Mouse (Mus musculus): Measurements from ENCODE around the gene Igf2r. TPM values are rescaled to one million over a fixed set of nuclear protein-coding genes. Genes with fewer than 3 reads are reported as not detected.

Igf2r gene
- polyA plus RNA-seq, 1 experiment from 2014 or later: 45.0 TPM

GRCm38 (mm10) chr17:12673871-12674270 lies 95.6 kb downstream of the Igf2r start:
- no peak overlapping the region for H3K4me3 ChIP-seq
- no peaks in the 10 kb centered on the region for H3K36me3 ChIP-seq
- no peak overlapping the region for H3K4me2 ChIP-seq
- no peak overlapping the region for H3K27ac ChIP-seq
- H3K9me3 ChIP-seq: no peaks in the 10 kb centered on the region
- no peak overlapping the region for H3K9ac ChIP-seq
- peaks cover 9% of the 10 kb centered on the region; the same call in 1 of the 2 replicates for H3K4me1 ChIP-seq
- 66% methylated on average over 3 of the region's 3 CpGs for WGBS
- H3K27me3 ChIP-seq: no peaks in the 10 kb centered on the region
- no peak for ATAC-seq (ENCODE audit: insufficient number of reproducible peaks, low FRiP score, low TSS enrichment, low read depth)

- H3K4me3 ChIP-seq: no peak overlapping the region
- WGBS: 32% methylated on average over 7 of the region's 7 CpGs
- H3K27me3 ChIP-seq: no peaks in the 10 kb centered on the region
- H3K27ac ChIP-seq: no peak overlapping the region
- H3K36me3 ChIP-seq: no peaks in the 10 kb centered on the region
- H3K9ac ChIP-seq: no peak overlapping the region
- peaks cover 9% of the 10 kb centered on the region; the same call in 1 of the 2 replicates for H3K4me1 ChIP-seq
- H3K9me3 ChIP-seq: no peaks in the 10 kb centered on the region
- no peak for ATAC-seq (ENCODE audit: insufficient number of reproducible peaks, low FRiP score, low TSS enrichment, low read depth)
- no peak overlapping the region for H3K4me2 ChIP-seq
These were observed 97.1 kb downstream of the Igf2r start for GRCm38 (mm10) chr17:12672285-12672790.

- ATAC-seq (ENCODE audit: insufficient number of reproducible peaks, low FRiP score, low TSS enrichment, low read depth): no peak
- H3K9ac ChIP-seq: no peak overlapping the region
- no peak overlapping the region for H3K4me2 ChIP-seq
- no peak overlapping the region for H3K27ac ChIP-seq
- 0 out of 2 replicates have a peak, but pooled peaks cover 3% of the 10 kb centered on the region for H3K27me3 ChIP-seq
- no peak overlapping the region for H3K4me3 ChIP-seq
- no peaks in the 10 kb centered on the region for H3K9me3 ChIP-seq
- peaks cover 9% of the 10 kb centered on the region; the same call in 1 of the 2 replicates for H3K4me1 ChIP-seq
- H3K36me3 ChIP-seq: no peaks in the 10 kb centered on the region
- 81% methylated on average over 5 of the region's 5 CpGs for WGBS
These were observed 98.3 kb downstream of the Igf2r start for GRCm38 (mm10) chr17:12671029-12671605.

- H3K36me3 ChIP-seq: no peaks in the 10 kb centered on the region
- H3K27me3 ChIP-seq: 0 out of 2 replicates have a peak, but pooled peaks cover 3% of the 10 kb centered on the region
- no peak for ATAC-seq (ENCODE audit: insufficient number of reproducible peaks, low FRiP score, low TSS enrichment, low read depth)
- no peak overlapping the region for H3K4me2 ChIP-seq
- H3K9ac ChIP-seq: no peak overlapping the region
- no peak overlapping the region for H3K4me3 ChIP-seq
- H3K9me3 ChIP-seq: no peaks in the 10 kb centered on the region
- H3K27ac ChIP-seq: no peak overlapping the region
- peaks cover 5% of the 10 kb centered on the region; the same call in 1 of the 2 replicates for H3K4me1 ChIP-seq
These were observed 100.1 kb downstream of the Igf2r start for GRCm38 (mm10) chr17:12669363-12669679.

GRCm38 (mm10) chr17:12668478-12669362 lies 100.7 kb downstream of the Igf2r start:
- Histone ChIP-seq H3K36me3 (no peaks in the 10 kb centered on the region), H3K27ac (no peak overlapping the region), H3K9me3 (no peaks in the 10 kb centered on the region), H3K4me2 (no peak overlapping the region), H3K27me3 (0 out of 2 replicates have a peak, but pooled peaks cover 3% of the 10 kb centered on the region), H3K4me3 (no peak overlapping the region), H3K4me1 (peaks cover 5% of the 10 kb centered on the region; the same call in 1 of the 2 replicates), H3K9ac (no peak overlapping the region)
- ATAC-seq (ENCODE audit: insufficient number of reproducible peaks, low FRiP score, low TSS enrichment, low read depth): no peak
- 28% methylated on average over 7 of the region's 7 CpGs for WGBS

- no peak overlapping the region for H3K4me3 ChIP-seq
- ATAC-seq (ENCODE audit: insufficient number of reproducible peaks, low FRiP score, low TSS enrichment, low read depth): no peak
- H3K9ac ChIP-seq: no peak overlapping the region
- no peak overlapping the region for H3K4me2 ChIP-seq
- H3K27ac ChIP-seq: no peak overlapping the region
- no peaks in the 10 kb centered on the region for H3K9me3 ChIP-seq
- 0 out of 2 replicates have a peak, but pooled peaks cover 1% of the 10 kb centered on the region for H3K4me1 ChIP-seq
- H3K36me3 ChIP-seq: no peaks in the 10 kb centered on the region
- 0 out of 2 replicates have a peak, but pooled peaks cover 3% of the 10 kb centered on the region for H3K27me3 ChIP-seq
- WGBS: 77% methylated on average over 8 of the region's 8 CpGs
These were observed 105.3 kb downstream of the Igf2r start for GRCm38 (mm10) chr17:12664156-12664555.

- Histone ChIP-seq H3K4me1 (no peaks in the 10 kb centered on the region), H3K27me3 (no peaks in the 10 kb centered on the region), H3K4me2 (no peak overlapping the region), H3K27ac (no peak overlapping the region), H3K4me3 (no peak overlapping the region), H3K9me3 (no peaks in the 10 kb centered on the region), H3K9ac (no peak overlapping the region), H3K36me3 (no peaks in the 10 kb centered on the region)
- WGBS: 73% methylated on average over 13 of the region's 13 CpGs
- ATAC-seq (ENCODE audit: insufficient number of reproducible peaks, low FRiP score, low TSS enrichment, low read depth): no peak
These were observed 108.7 kb downstream of the Igf2r start for GRCm38 (mm10) chr17:12660572-12661260.

GRCm38 (mm10) chr17:12659233-12659632 lies 110.2 kb downstream of the Igf2r start:
- Histone ChIP-seq H3K27ac (no peak overlapping the region), H3K9me3 (no peaks in the 10 kb centered on the region), H3K36me3 (no peaks in the 10 kb centered on the region), H3K4me2 (no peak overlapping the region), H3K9ac (no peak overlapping the region), H3K4me3 (no peak overlapping the region), H3K4me1 (0 out of 2 replicates have a peak, but pooled peaks cover 3% of the 10 kb centered on the region), H3K27me3 (no peaks in the 10 kb centered on the region)
- ATAC-seq (ENCODE audit: insufficient number of reproducible peaks, low FRiP score, low TSS enrichment, low read depth): no peak
- 84% methylated on average over 10 of the region's 10 CpGs for WGBS

- Histone ChIP-seq H3K27me3 (no peaks in the 10 kb centered on the region), H3K27ac (no peak overlapping the region), H3K4me1 (0 out of 2 replicates have a peak, but pooled peaks cover 3% of the 10 kb centered on the region), H3K9me3 (no peaks in the 10 kb centered on the region), H3K4me3 (no peak overlapping the region), H3K36me3 (no peaks in the 10 kb centered on the region), H3K4me2 (no peak overlapping the region), H3K9ac (no peak overlapping the region)
- ATAC-seq (ENCODE audit: insufficient number of reproducible peaks, low FRiP score, low TSS enrichment, low read depth): no peak
- 81% methylated on average over 7 of the region's 7 CpGs for WGBS
These were observed 110.7 kb downstream of the Igf2r start for GRCm38 (mm10) chr17:12658784-12659183.

- Histone ChIP-seq H3K36me3 (no peaks in the 10 kb centered on the region), H3K27ac (0 out of 2 replicates have a peak overlapping the region, but pooled peaks have one; percentile 5), H3K4me3 (no peak overlapping the region), H3K9me3 (no peaks in the 10 kb centered on the region), H3K4me1 (0 out of 2 replicates have a peak, but pooled peaks cover 3% of the 10 kb centered on the region), H3K9ac (no peak overlapping the region), H3K27me3 (no peaks in the 10 kb centered on the region), H3K4me2 (no peak overlapping the region)
- 58% methylated on average over 7 of the region's 7 CpGs for WGBS
- ATAC-seq (ENCODE audit: insufficient number of reproducible peaks, low FRiP score, low TSS enrichment, low read depth): no peak
These were observed 113.6 kb downstream of the Igf2r start for GRCm38 (mm10) chr17:12655826-12656225.

GRCm38 (mm10) chr17:12654061-12654460 lies 115.4 kb downstream of the Igf2r start:
- H3K36me3 ChIP-seq: no peaks in the 10 kb centered on the region
- ATAC-seq (ENCODE audit: insufficient number of reproducible peaks, low FRiP score, low TSS enrichment, low read depth): no peak
- H3K9ac ChIP-seq: no peak overlapping the region
- no peaks in the 10 kb centered on the region for H3K27me3 ChIP-seq
- no peak overlapping the region for H3K4me3 ChIP-seq
- WGBS: 83% methylated on average over 3 of the region's 3 CpGs
- no peaks in the 10 kb centered on the region for H3K9me3 ChIP-seq
- H3K4me1 ChIP-seq: 0 out of 2 replicates have a peak, but pooled peaks cover 3% of the 10 kb centered on the region
- no peak overlapping the region for H3K4me2 ChIP-seq
- H3K27ac ChIP-seq: no peak overlapping the region
